Mouse (Mus musculus): ENCODE data around the gene Atxn2.
"Not testable (repeated sequence)": the region's sequence is repeated elsewhere in the genome, so short reads cannot be mapped to it uniquely, and the experiment has no call there.

DNA sequence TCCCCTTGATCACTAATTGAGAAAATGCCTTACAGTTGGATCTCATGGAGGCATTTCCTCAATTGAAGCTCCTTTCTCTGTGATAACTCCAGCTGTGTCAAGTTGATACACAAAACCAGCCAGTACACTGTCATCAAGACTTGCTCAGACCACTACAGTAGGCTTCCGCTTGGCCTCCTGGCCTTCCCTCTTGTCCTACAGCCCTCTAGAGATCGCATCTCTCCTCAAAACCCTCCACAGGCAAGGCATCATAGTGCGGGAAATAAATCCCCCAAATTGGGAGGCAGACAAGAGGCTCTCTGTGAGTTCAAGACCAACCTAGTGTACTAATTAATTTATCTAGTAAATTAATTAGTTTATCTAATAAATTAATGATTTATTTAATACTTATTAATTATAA is 136.1 kb downstream of the Atxn2 start:
- not testable (repeated sequence) for TF ChIP-seq POLR2A, CTCF (IDR thresholded peaks at IDR 0.05; ENCODE audit: extremely low read depth, insufficient read depth, low read length)
